19 mouse cellular contexts compared by ENCODE assay signal in genomic region chr1:34930571-34930970, GRCm38 (mm10).
"Had no signal": no experiment of that assay in that cellular context is flagged by ENCODE, and none has a peak within 500 bp of the region (broad histone marks: within the 10 kb centered on the region; RNA-seq: fewer than 3 reads in every experiment).

No protein-coding gene starts in this region.

- H3K27ac ChIP-seq: liver, embryonic 14.5 days; midbrain, embryonic 10.5 days; midbrain, embryonic 13.5 days; midbrain, embryonic 15.5 days; neural tube, embryonic 12.5 days; stomach, embryonic 15.5 days; stomach, postnatal 0 days had no signal

- H3K4me1 ChIP-seq: midbrain, embryonic 10.5 days; midbrain, embryonic 13.5 days; midbrain, embryonic 15.5 days; neural tube, embryonic 12.5 days; stomach, embryonic 15.5 days had no signal

- DNase-seq: lung, adult 18-20 months; lung, embryonic 14.5 days; lung, postnatal 10 days; lung, postnatal 4 days; retina, postnatal 1 day; right cerebral cortex, adult 18-20 months; right cerebral cortex, postnatal 25 days; right cerebral cortex, postnatal 4 days; spleen, adult 18-20 months; thymus, adult 2 months; thymus, postnatal 25 days; thymus, postnatal 4 days had no signal

- H3K4me3 ChIP-seq: midbrain, embryonic 10.5 days; midbrain, embryonic 13.5 days; midbrain, embryonic 15.5 days; neural tube, embryonic 12.5 days; stomach, embryonic 15.5 days had no signal

- H3K36me3 ChIP-seq: midbrain, embryonic 10.5 days; midbrain, embryonic 13.5 days; midbrain, embryonic 15.5 days; neural tube, embryonic 12.5 days; stomach, embryonic 15.5 days had no signal

- H3K27me3 ChIP-seq: midbrain, embryonic 13.5 days; midbrain, embryonic 15.5 days; neural tube, embryonic 12.5 days; stomach, embryonic 15.5 days had no signal
